In the genomic region with DNA sequence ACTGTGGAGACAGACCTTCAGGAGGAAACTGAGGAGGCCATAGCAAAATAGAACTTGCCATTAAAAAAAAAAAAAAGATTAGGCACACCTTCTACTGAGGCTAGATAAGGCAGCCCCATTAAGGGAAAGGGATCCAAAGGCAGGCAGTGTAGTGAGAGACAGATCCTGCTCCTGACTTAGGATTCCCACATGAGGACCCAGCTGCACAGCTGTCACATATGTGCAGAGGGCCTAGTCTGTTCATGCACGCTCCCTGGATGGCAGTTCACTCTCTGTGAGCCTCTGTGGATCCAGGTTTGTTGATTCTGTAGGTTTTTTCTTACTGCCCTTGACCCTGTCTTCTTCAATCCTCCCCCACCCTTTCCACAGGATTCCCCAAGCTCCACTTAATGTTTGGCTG, we compare ENCODE assay signal across 23 mouse cellular contexts. TPM values are rescaled to one million over a fixed set of nuclear protein-coding genes. Genes with fewer than 3 reads are reported as not detected.
"Had no signal": no experiment of that assay in that cellular context is flagged by ENCODE, and none has a peak within 500 bp of the region (broad histone marks: within the 10 kb centered on the region; RNA-seq: fewer than 3 reads in every experiment).

No protein-coding gene starts in this region.

- ATAC-seq: intestine, embryonic 15.5 days; liver, embryonic 12.5 days had no signal

- H3K27ac ChIP-seq: intestine, embryonic 15.5 days; kidney, postnatal 0 days; layer of hippocampus, adult 2 months; limb, embryonic 10.5 days; limb, embryonic 13.5 days; liver, embryonic 12.5 days; liver, embryonic 15.5 days; lung, embryonic 15.5 days; stomach, embryonic 15.5 days had no signal

- H3K4me1 ChIP-seq: intestine, embryonic 15.5 days; limb, embryonic 13.5 days; liver, embryonic 12.5 days; liver, embryonic 15.5 days; lung, embryonic 15.5 days; megakaryocyte, embryonic 14.5 days; stomach, embryonic 15.5 days had no signal

- H3K4me3 ChIP-seq: intestine, embryonic 15.5 days; layer of hippocampus, adult 2 months; limb, embryonic 10.5 days; limb, embryonic 13.5 days; liver, embryonic 12.5 days; liver, embryonic 15.5 days; lung, embryonic 15.5 days; megakaryocyte, embryonic 14.5 days; stomach, embryonic 15.5 days had no signal

- H3K4me2 ChIP-seq: intestine, embryonic 15.5 days; limb, embryonic 13.5 days; liver, embryonic 12.5 days; liver, embryonic 15.5 days; lung, embryonic 15.5 days; stomach, embryonic 15.5 days had no signal

- H3K36me3 ChIP-seq: intestine, embryonic 15.5 days; limb, embryonic 10.5 days; limb, embryonic 13.5 days; liver, embryonic 12.5 days; liver, embryonic 15.5 days; lung, embryonic 15.5 days; stomach, embryonic 15.5 days had no signal

- H3K9ac ChIP-seq: intestine, embryonic 15.5 days; limb, embryonic 13.5 days; liver, embryonic 12.5 days; liver, embryonic 15.5 days; lung, embryonic 15.5 days; stomach, embryonic 15.5 days had no signal

- H3K9me3 ChIP-seq: intestine, embryonic 15.5 days; limb, embryonic 10.5 days; limb, embryonic 13.5 days; liver, embryonic 12.5 days; liver, embryonic 15.5 days; lung, embryonic 15.5 days; megakaryocyte, embryonic 14.5 days; stomach, embryonic 15.5 days had no signal

- H3K27me3 ChIP-seq: megakaryocyte, embryonic 14.5 days had no signal

- DNase-seq: kidney, adult 11 months; kidney, adult 9 months; kidney, postnatal 25 days; layer of hippocampus, adult 9-11 months; liver; lung, adult 18-20 months; lung, postnatal 10 days; lung, postnatal 36 days; retina, postnatal 1 day; right cerebral cortex, postnatal 25 days; spleen, adult 18-20 months; thymus, postnatal 25 days had no signal

RNA-seq across cellular contexts. Expression of gene Pcdh8, which starts 9.8 kb away (rescaled TPM):
- total RNA-seq: neutrophil, adult 5-6 weeks had no signal
- polyA plus RNA-seq: liver, embryonic 12.5 days had no signal
